Mouse (Mus musculus): ENCODE results near the gene Rgs17.
A peak's percentile ranks its signal among the peaks of the same experiment; 100 is the strongest.
"Not testable (repeated sequence)": the region's sequence is repeated elsewhere in the genome, so short reads cannot be mapped to it uniquely, and the experiment has no call there.

The Rgs17 gene

DNA sequence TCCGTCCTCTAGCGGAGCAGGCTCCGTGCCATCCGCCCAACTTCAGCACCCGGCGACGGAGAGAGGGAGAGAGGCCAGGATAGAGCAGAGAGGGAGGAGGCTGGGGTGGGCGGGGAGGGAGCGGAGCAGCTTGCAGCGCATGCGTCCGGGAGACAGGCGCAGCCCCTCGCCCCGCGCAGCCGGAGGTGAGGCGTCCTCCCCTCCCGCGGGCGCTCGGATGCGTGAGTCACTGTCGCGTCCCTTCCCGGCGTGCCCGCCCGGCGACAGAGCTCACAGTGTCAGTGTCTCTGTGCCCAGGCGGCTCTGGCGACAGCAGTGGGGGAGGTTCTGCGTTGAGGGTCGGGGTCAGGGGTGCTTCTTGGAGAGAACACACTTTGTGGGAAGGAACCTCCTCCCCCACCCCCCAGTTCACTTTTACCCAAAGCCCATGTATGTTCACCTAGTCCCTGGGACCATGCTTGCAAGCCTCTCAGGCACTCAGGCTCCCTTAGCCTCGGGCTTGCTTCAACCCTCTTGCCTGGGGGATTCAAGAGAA, at the start of gene Rgs17:
Gene Rgs17 (minus strand): TSS at position 107 of the 535 bp plus-strand sequence.
- no peak for DNase-seq

GRCm38 (mm10) chr10:5967655-5968054, 45.5 kb upstream of the Rgs17 start:
- DNase-seq = no peak

DNA sequence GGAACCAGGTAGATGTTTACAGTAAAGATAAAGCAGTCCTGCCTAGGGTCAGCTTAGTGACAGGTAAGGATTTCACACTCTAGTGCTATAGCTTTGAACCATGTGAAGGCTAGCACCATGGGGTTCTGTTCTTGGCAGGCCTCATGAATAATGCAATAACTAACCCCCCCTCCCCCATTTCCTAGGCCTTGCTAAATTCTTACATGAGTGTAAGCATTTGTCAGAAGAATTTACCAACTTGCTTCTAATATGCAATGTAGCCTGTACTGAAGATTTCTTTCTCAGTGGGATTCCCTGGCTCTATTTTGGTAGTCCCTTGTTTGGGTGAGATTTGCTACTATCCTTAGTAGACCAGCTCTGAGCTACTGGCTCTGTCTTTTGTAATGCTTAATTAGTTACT, 31.6 kb upstream of the Rgs17 start:
- DNase-seq = not testable (repeated sequence)

- no peak for DNase-seq
Measured at GRCm38 (mm10) chr10:5924261-5924660, 2.1 kb upstream of the Rgs17 start.

- DNase-seq = no peak
Measured at GRCm38 (mm10) chr10:5923096-5923495, 896 bp upstream of the Rgs17 start.

GRCm38 (mm10) chr10:5921771-5922170, 429 bp downstream of the Rgs17 start:
- no peak for DNase-seq

- no peak for DNase-seq
Measured at GRCm38 (mm10) chr10:5921031-5921551, 1.1 kb downstream of the Rgs17 start.

DNA sequence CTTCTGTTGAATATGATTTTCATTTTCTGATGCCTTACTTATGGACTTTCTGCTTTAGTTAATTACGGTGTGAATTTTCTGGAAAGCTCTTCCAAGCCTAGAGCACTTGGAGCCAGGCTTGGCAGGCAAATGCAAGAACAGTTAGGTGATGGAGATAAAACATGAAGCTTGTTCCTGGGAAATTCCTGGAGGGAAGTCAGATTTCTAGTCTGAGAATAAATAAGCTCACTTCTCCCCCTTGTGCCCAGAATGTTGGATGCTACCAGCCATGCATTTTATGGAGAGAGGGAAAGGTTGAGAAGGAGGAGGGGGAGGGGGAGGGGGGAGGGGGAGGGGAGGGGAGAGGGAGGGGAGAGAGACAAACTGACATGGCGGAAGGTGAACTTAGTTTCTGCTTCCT, 17.8 kb downstream of the Rgs17 start:
- DNase-seq = no peak

DNA sequence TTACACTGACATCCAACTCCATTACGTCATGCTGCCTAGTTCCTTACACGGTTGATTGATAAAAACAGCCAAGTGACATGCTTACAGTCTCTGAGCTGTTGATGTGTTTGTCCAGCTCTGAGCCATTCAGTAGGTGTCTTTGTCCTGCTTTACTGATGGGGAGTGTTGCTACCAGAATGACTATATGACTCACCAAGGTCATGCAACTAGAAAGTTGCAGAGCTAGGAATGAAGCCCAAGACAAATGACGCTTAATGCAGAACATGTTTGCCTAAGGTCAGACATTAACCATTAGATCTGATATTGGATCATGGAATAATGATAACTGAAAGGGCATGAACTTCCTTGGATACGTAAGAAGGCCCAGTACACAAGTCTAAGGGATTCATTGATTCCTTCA, 20.4 kb downstream of the Rgs17 start:
- no peak for DNase-seq

- DNase-seq = no peak
Measured at GRCm38 (mm10) chr10:5900731-5901130, 21.5 kb downstream of the Rgs17 start.

GRCm38 (mm10) chr10:5877106-5877505, 45.1 kb downstream of the Rgs17 start:
- no peak for DNase-seq

DNA sequence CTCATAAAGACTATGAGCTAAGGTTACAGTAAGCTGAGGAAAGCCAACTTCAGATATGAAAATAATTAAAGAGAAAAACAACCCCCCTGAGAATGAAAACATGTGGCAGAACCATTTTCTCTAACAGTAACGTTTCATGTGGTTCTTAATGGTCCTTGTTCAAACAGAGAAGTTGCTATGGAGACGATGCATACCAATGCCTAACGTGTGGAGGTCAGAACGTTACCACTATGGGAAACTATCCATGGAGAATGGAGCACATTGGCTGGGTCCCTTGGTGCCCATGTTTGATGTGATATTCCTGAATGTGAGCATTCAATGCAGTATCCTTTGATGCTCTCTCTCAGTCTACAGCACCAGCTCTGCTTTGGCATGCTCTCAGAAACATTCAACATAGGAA, 51.1 kb downstream of the Rgs17 start:
- DNase-seq = no peak

DNA sequence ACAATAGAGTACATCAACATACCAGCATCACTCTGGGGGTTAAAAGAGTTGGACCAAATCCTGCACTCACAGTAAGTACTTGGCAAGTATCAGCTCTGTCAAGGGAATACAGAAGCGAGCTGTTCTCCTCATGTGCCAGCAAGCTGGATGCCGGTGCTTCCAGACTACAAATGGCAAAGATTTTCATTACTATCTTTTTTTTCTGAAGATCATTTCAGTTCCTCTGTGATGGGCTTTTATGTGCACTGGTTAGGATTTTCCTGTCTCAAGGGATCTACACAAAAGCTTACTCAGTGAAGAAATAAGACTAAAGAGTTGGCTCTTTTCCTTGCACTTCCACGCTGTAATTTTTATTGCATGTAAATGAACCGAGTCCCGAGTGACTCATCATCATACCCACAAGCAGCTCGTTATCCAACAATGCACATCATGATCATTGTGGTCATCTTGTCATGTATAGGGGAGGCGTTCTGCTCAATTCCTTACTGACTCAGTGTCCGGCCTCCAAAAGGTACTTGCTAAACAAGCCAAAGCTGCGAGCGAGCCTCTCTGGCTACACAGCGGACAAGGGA, 54.1 kb downstream of the Rgs17 start:
- DNase-seq = no peak

GRCm38 (mm10) chr10:5865996-5866395, 56.2 kb downstream of the Rgs17 start:
- DNase-seq = no peak

GRCm38 (mm10) chr10:5862669-5863068, 59.5 kb downstream of the Rgs17 start:
- no peak for DNase-seq

GRCm38 (mm10) chr10:5860849-5861248, 61.4 kb downstream of the Rgs17 start:
- DNase-seq = no peak

- no peak for DNase-seq
Measured at GRCm38 (mm10) chr10:5859729-5860128, 62.5 kb downstream of the Rgs17 start.

DNA sequence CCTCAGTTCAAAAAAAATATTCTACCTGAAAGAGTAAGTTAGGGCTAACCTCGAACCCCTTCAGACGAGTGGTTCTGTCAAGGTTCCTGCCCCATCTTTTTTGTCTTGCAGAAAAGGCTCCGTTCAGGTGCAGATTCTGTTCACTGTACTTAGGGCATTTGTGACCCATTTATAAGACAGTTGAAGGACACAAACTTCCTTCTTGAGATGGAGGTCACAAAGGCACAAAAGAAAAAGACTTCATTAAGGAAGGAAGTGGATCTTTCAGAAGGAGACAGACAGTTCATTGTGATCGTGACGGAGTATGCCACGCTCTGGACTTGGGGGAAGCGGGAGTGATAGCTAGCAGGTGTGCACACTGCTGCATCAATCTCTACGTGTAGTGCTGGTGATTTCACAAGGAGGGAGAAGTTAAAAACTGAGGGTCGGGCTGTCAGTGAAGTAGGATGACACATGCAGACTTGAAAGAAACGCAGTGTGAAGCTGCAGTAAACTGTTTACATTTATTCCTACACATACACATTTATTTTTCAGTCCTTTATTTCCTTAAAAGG, 64.1 kb downstream of the Rgs17 start:
- no peak for DNase-seq

DNA sequence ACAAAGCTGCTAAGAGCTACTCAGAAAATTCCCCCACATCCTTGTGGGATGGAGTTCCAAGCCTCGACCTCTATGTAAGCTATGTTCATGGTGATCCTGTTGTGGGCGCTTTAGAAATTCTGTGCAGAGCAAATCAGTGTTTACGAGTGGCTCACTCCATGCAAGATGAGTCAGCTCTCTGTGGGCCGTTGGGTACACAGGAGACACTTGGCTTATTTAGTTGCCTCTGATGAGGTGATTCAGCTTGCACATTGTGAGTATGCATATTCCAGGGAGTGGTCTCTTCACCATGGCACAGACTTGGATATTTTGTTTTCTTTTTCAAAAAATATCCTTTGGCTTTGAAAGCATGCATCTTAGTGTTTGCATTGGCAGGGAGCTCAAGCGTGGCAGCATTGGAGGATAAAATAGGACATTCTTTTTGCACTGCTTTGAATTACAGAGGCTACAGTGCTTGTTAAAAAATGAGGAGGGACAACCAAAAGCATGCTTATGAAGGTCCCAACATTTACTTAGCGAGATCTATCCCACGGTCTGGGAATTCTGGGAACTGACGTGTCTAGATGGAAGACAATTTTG, 68.8 kb downstream of the Rgs17 start:
- DNase-seq = no peak

GRCm38 (mm10) chr10:5846939-5847338, 75.3 kb downstream of the Rgs17 start:
- DNase-seq = no peak

DNA sequence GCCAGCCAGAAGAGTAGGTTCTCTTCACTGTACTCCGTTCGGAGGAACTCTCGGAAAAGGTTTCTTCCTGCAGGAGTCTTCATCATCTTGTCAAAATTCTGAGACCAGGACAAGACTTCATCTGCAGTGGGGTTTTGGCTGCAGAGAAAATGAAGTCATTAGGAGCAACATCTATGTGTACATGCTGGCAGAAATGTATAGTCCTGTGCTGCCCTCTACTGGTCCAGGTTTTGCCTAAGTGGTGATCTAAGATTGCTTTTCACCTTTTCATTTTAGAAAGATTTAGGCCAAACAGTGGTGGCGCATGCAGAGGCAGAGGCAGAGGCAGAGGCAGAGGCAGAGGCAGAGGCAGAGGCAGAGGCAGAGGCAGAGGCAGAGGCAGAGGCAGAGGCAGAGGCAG, 80.8 kb downstream of the Rgs17 start:
- peak in 1 of 2 experiments; percentile 11 for DNase-seq

- DNase-seq = no peak
Measured at GRCm38 (mm10) chr10:5826336-5827025, 95.7 kb downstream of the Rgs17 start.

GRCm38 (mm10) chr10:5824779-5825178, 97.4 kb downstream of the Rgs17 start:
- no peak for DNase-seq

All from thymus, adult 18-20 months (tissue).